Mouse (Mus musculus) ZHBTc4 (cell line): ENCODE measurements around the gene Casp8ap2.

Source experiments
- DNase-seq: peaks from one replicate; pipeline ENCODE4 v3.0.0-alpha.2; 2011; ENCODE audit warnings: low read depth, low spot score

Gene Casp8ap2

GRCm38 (mm10) chr4:32615034-32615881, at the start of gene Casp8ap2:
Gene Casp8ap2 (plus strand): TSS chr4:32615451.
- peak; percentile 100 for DNase-seq

GRCm38 (mm10) chr4:32569054-32569453, 46.2 kb upstream of the Casp8ap2 start:
- no peak for DNase-seq

- DNase-seq = no peak
These were observed 45.0 kb upstream of the Casp8ap2 start for GRCm38 (mm10) chr4:32569995-32570938.

- DNase-seq = no peak
These were observed 44.3 kb upstream of the Casp8ap2 start for GRCm38 (mm10) chr4:32570939-32571317.

- DNase-seq = no peak
These were observed 43.8 kb upstream of the Casp8ap2 start for GRCm38 (mm10) chr4:32571441-32571840.

GRCm38 (mm10) chr4:32572118-32572517, 43.1 kb upstream of the Casp8ap2 start:
- DNase-seq = peak; percentile 72

- DNase-seq = no peak
These were observed 41.7 kb upstream of the Casp8ap2 start for GRCm38 (mm10) chr4:32573586-32573985.

GRCm38 (mm10) chr4:32574604-32575003, 40.6 kb upstream of the Casp8ap2 start:
- no peak for DNase-seq

GRCm38 (mm10) chr4:32575165-32575564, 40.1 kb upstream of the Casp8ap2 start:
- no peak for DNase-seq

GRCm38 (mm10) chr4:32579850-32580249, 35.4 kb upstream of the Casp8ap2 start:
- DNase-seq = no peak

- no peak for DNase-seq
These were observed 31.1 kb upstream of the Casp8ap2 start for GRCm38 (mm10) chr4:32584181-32584580.

GRCm38 (mm10) chr4:32586596-32586995, 28.7 kb upstream of the Casp8ap2 start:
- peak; percentile 84 for DNase-seq

GRCm38 (mm10) chr4:32587543-32587942, 27.7 kb upstream of the Casp8ap2 start:
- no peak for DNase-seq

GRCm38 (mm10) chr4:32588237-32588636, 27.0 kb upstream of the Casp8ap2 start:
- DNase-seq = no peak

- peak; percentile 79 for DNase-seq
These were observed 14.1 kb upstream of the Casp8ap2 start for GRCm38 (mm10) chr4:32601135-32601534.

- DNase-seq = no peak
These were observed 12.6 kb upstream of the Casp8ap2 start, which contains the start of gene Gja10 for GRCm38 (mm10) chr4:32602660-32603059. Gene Gja10 (minus strand): TSS chr4:32602760.

- DNase-seq = no peak
These were observed 6.4 kb downstream of the Casp8ap2 start for GRCm38 (mm10) chr4:32621637-32622036.

- peak; percentile 63 for DNase-seq
These were observed 36.4 kb downstream of the Casp8ap2 start for GRCm38 (mm10) chr4:32651669-32652068.

GRCm38 (mm10) chr4:32656146-32656904, 41.1 kb downstream of the Casp8ap2 start:
- DNase-seq = peak; percentile 55

- peak; percentile 97 for DNase-seq
These were observed 41.8 kb downstream of the Casp8ap2 start, which contains the start of gene Mdn1 for GRCm38 (mm10) chr4:32656918-32657662. Gene Mdn1 (plus strand): TSS chr4:32657119.

GRCm38 (mm10) chr4:32665843-32666242, 50.6 kb downstream of the Casp8ap2 start:
- DNase-seq = no peak
